Mouse (Mus musculus) lung, embryonic 16.5 days (tissue): ENCODE data around the gene Gch1. TPM values are rescaled to one million over a fixed set of nuclear protein-coding genes. Genes with fewer than 3 reads are reported as not detected.
"Not testable (repeated sequence)": the region's sequence is repeated elsewhere in the genome, so short reads cannot be mapped to it uniquely, and the experiment has no call there.

Experiments used
- ATAC-seq: fragments of 200-750 bp; cut with Nextera tagmentation; 2 replicates; pipeline ENCODE4 v1.8.0; 2017; ENCODE audit warnings: low read depth, mild to moderate bottlenecking, moderate library complexity
- H3K27ac ChIP-seq: fragments of 300-500 bp; sonication (generic); 2 replicates; pipeline ENCODE4 v1.5.1; 2014; ENCODE audit warnings: mild to moderate bottlenecking, control low read depth, low read length
- H3K27me3 ChIP-seq: fragments of 300-500 bp; sonication (generic); 2 replicates; pipeline ENCODE4 v1.6.1; 2014; ENCODE audit warnings: low read depth, low read length, mixed read lengths; ENCODE audit not compliant: control insufficient read depth, insufficient read depth
- H3K36me3 ChIP-seq: fragments of 300-500 bp; sonication (generic); 2 replicates; pipeline ENCODE4 v1.6.1; 2014; ENCODE audit warnings: low read length; ENCODE audit not compliant: control insufficient read depth, insufficient read depth
- H3K4me1 ChIP-seq: fragments of 300-500 bp; sonication (generic); replicated peaks from 2 replicates; pipeline ENCODE4 v1.6.1; 2014; ENCODE audit warnings: low read length, mixed read lengths; ENCODE audit not compliant: control insufficient read depth, insufficient read depth
- H3K4me2 ChIP-seq: fragments of 300-500 bp; sonication (generic); 2 replicates; pipeline ENCODE4 v1.6.1; 2014; ENCODE audit warnings: low read depth, low read length, control low read depth
- H3K4me3 ChIP-seq: fragments of 300-500 bp; sonication (generic); 2 replicates; pipeline ENCODE4 v1.5.1; 2014; ENCODE audit warnings: mild to moderate bottlenecking, low read length, control low read depth
- H3K9ac ChIP-seq: fragments of 300-500 bp; sonication (generic); 2 replicates; pipeline ENCODE4 v1.6.1; 2014; ENCODE audit warnings: low read length, control low read depth
- H3K9me3 ChIP-seq: fragments of 300-500 bp; sonication (generic); 2 replicates; pipeline ENCODE4 v1.6.1; 2016; ENCODE audit warnings: low read length; ENCODE audit not compliant: control insufficient read depth
- WGBS: fragments of 180-500 bp; shearing (Covaris S2); extraction: QIAGEN DNeasy Blood & Tissue Kit; methylation state at CpG from one replicate; pipeline ENCODE4 v1.1.7; 2014; 5-methylcytosine and 5-hydroxymethylcytosine counted together
- polyA plus RNA-seq: library from polyadenylated mRNA; unstranded; fragments of >200 nt; fragmentation: Nextera tagmentation; extraction: Ambion mirVana; gene quantifications from 2 replicates; pipeline ENCODE4 v1.2.1, GENCODE M21; 2015

Gene Gch1
- polyA plus RNA-seq, 1 experiment from 2014 or later, result 4.6 TPM

DNA sequence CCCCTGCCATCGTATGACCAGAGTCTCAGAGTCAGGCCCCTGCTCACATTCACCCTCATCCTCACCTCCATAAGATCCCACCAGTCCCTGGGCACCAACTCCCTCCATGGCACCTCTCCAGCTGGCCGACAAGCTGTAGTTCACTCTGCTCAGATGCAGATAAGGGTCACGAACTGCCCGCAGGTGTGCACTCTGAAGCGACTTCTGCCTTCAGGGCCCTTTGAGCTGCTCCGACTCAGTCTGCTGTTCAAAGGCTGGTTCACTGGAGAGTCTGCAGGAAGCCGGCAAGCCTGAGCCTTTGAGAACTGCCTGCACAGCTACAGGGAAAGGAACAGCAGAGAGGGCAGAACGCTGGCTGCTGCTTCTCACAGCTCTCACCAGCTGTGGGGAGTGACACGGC is 74.1 kb downstream of the Gch1 start:
- no peak overlapping the region for H3K4me3 ChIP-seq
- H3K9ac ChIP-seq, result no peak overlapping the region
- H3K27ac ChIP-seq, result no peak overlapping the region
- H3K27me3 ChIP-seq, result no peaks in the 10 kb centered on the region
- H3K9me3 ChIP-seq, result no peaks in the 10 kb centered on the region
- 54% methylated on average over 9 of the region's 9 CpGs for WGBS
- ATAC-seq, result no peak
- H3K4me1 ChIP-seq, result no peaks in the 10 kb centered on the region
- no peaks in the 10 kb centered on the region for H3K36me3 ChIP-seq
- no peak overlapping the region for H3K4me2 ChIP-seq

GRCm38 (mm10) chr14:47111341-47111740 is 77.9 kb downstream of the Gch1 start:
- ATAC-seq, result no peak
- H3K4me2 ChIP-seq, result no peak overlapping the region
- no peaks in the 10 kb centered on the region for H3K4me1 ChIP-seq
- H3K9ac ChIP-seq, result no peak overlapping the region
- WGBS, result 30% methylated on average over 9 of the region's 9 CpGs
- no peaks in the 10 kb centered on the region for H3K36me3 ChIP-seq
- H3K9me3 ChIP-seq, result no peaks in the 10 kb centered on the region
- no peaks in the 10 kb centered on the region for H3K27me3 ChIP-seq
- no peak overlapping the region for H3K4me3 ChIP-seq
- no peak overlapping the region for H3K27ac ChIP-seq

GRCm38 (mm10) chr14:47110391-47110790 is 78.8 kb downstream of the Gch1 start:
- not testable (repeated sequence) for H3K36me3 ChIP-seq, H3K9ac ChIP-seq, H3K4me2 ChIP-seq, H3K4me3 ChIP-seq, ATAC-seq, H3K9me3 ChIP-seq, H3K27ac ChIP-seq, H3K4me1 ChIP-seq, H3K27me3 ChIP-seq
- 75% methylated on average over 4 of the region's 7 CpGs for WGBS

GRCm38 (mm10) chr14:47107461-47107860 is 81.8 kb downstream of the Gch1 start:
- Histone ChIP-seq H3K9ac (no peak overlapping the region), H3K4me3 (no peak overlapping the region)

DNA sequence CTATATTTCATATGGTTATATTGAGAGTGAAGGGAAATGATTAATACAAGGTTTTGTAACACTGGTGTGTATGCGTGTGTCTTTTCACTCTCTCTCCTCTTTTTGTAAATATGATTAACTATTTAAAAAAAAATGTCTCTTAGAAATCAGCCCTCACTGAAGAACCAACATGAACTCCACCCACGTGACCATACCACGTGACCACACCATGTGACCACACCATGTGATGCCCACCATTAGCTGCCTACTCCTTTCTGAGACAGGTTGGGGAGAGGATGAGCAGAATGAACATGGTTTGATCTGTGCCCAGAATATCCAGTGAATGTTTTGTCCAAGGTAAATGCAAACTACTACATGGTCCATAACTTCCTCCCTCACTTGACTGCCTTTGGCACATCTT is 83.5 kb downstream of the Gch1 start:
- 91% methylated on average over 3 of the region's 3 CpGs for WGBS
- H3K4me1 ChIP-seq, result peaks cover 5% of the 10 kb centered on the region; the same call in 1 of the 2 replicates
- H3K27me3 ChIP-seq, result no peaks in the 10 kb centered on the region
- no peaks in the 10 kb centered on the region for H3K36me3 ChIP-seq
- no peak overlapping the region for H3K4me2 ChIP-seq
- H3K27ac ChIP-seq, result no peak overlapping the region
- no peaks in the 10 kb centered on the region for H3K9me3 ChIP-seq
- ATAC-seq, result no peak
- no peak overlapping the region for H3K4me3 ChIP-seq
- H3K9ac ChIP-seq, result no peak overlapping the region

More at GRCm38 (mm10) chr14:47107461-47107860, 81.8 kb downstream of the Gch1 start:
- Histone ChIP-seq H3K27ac (no peak overlapping the region), H3K4me2 (no peak overlapping the region), H3K4me1 (peaks cover 5% of the 10 kb centered on the region; the same call in 1 of the 2 replicates), H3K9me3 (no peaks in the 10 kb centered on the region), H3K27me3 (no peaks in the 10 kb centered on the region), H3K36me3 (no peaks in the 10 kb centered on the region)
- ATAC-seq, result no peak
- WGBS, result 76% methylated on average over 3 of the region's 3 CpGs

DNA sequence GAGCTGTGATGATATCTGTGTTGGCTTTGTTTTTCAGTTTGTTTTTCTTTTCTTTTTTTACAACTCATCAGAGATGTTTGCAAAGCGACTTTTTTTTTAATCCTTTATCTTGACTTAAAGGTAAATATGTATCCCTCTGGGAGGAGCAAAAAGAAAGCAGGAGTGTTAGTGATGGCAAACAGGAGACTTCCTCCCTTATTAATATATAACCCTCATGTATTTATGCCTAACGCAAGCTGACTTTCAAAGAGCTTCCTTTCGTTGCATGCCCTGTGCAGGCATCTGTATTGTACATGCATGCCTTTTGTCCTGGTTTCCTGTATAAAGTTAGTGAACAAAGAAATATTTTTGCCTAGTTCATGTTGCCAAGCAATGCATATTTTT is 84.0 kb downstream of the Gch1 start:
- Histone ChIP-seq H3K27me3 (no peaks in the 10 kb centered on the region), H3K27ac (no peak overlapping the region), H3K9me3 (no peaks in the 10 kb centered on the region), H3K9ac (no peak overlapping the region), H3K4me3 (no peak overlapping the region), H3K4me2 (0 out of 2 replicates have a peak overlapping the region, but pooled peaks have one; percentile 39), H3K36me3 (no peaks in the 10 kb centered on the region), H3K4me1 (peaks cover 5% of the 10 kb centered on the region; the same call in 1 of the 2 replicates)
- ATAC-seq, result no peak
- 45% methylated on average over 3 of the region's 3 CpGs for WGBS

DNA sequence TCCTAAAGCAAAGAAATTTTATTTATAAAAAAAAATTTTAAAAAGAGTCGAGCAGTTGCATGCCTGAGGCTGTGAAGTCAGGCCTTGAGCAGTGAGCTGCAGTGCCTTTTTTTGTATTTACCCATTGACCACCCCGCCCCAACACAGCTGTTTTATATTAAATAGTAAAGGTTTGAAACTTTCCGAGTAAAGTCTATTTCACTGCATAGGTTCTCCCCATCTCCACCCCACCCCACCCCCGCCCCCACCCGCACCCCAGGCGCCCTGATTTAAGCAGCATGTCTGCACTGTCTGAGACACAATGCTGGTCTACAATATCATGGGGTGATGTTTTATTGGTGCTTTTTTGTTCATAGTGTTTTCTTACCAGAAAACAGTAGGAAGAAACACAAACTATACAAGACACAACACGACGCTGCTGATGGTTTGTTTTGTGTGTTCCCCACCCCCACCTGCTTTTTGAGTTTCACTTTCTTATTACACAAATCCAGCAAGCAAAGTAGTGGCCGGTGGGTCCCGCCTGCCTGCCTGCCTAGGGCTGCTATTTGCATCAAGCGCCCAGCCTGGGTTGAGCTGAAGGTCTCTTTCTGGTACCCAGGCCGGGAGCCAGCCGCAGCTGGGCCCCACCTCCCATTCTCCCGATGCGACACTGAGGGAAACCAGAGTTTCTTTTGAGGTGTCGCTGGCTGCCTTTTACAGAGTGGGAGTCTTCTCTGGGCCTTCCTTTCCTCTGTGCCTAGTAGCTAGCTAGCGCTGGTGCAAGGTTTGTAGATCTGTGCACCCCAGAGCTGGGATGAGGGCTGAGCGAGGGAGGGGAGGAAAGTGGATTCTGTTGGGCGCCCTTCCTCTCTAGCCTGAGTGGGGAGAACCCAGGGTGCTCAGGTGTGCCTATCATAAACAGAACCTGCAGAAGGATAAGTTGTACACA is 84.7 kb downstream of the Gch1 start:
- 0 out of 2 replicates have a peak, but pooled peaks have one; percentile 28 for ATAC-seq
- 37% methylated on average over 19 of the region's 19 CpGs for WGBS
- Histone ChIP-seq H3K36me3 (no peaks in the 10 kb centered on the region), H3K4me1 (peaks cover 5% of the 10 kb centered on the region; the same call in 1 of the 2 replicates), H3K27me3 (no peaks in the 10 kb centered on the region), H3K27ac (no peak overlapping the region), H3K4me2 (peak overlapping the region; percentile 39), H3K4me3 (no peak overlapping the region; the same call in 1 of the 2 replicates), H3K9me3 (no peaks in the 10 kb centered on the region), H3K9ac (peak overlapping the region; percentile 36; the same call in 1 of the 2 replicates)

Other genes starting within 250 kb of the Gch1 start
- 30.8 and 32.9 TPM in 2 replicates for gene Wdhd1, start 87.4 kb upstream of the Gch1 start, polyA plus RNA-seq
- 2.6 and 2.8 TPM in 2 replicates for gene Socs4, start 87.5 kb upstream of the Gch1 start, polyA plus RNA-seq
- 63.0 and 71.0 TPM in 2 replicates for gene Mapk1ip1l, start 108.9 kb upstream of the Gch1 start, polyA plus RNA-seq
- gene Lgals3, start 178.3 kb upstream of the Gch1 start, polyA plus RNA-seq, result 67.9 and 98.7 TPM in 2 replicates
- 44.2 and 49.7 TPM in 2 replicates for gene Dlgap5, start 229.0 kb upstream of the Gch1 start, polyA plus RNA-seq